Mouse (Mus musculus): ENCODE measurements at regions not wholly inside any gene's neighbourhood (a gene's known extent, or its start where the extent isn't known, plus 50 kb on each side); places are given as distances from the start of the nearest gene placed in this dataset.

GRCm38 (mm10) chr6:81438951-81439722 lies 484.3 kb upstream of the Gcfc2 start:
- no peak overlapping the region for H3K27ac ChIP-seq (ENCODE audit: insufficient read depth, low read length)
- H3K9ac ChIP-seq (ENCODE audit: low read depth, poor library complexity, severe bottlenecking): no peak overlapping the region
- TF ChIP-seq CTCF (IDR thresholded peaks at IDR 0.05; ENCODE audit: low read depth, low read length) (no peak), POLR2A (IDR thresholded peaks at IDR 0.05; ENCODE audit: insufficient read depth, low read length) (no peak), EP300 (IDR thresholded peaks at IDR 0.05; ENCODE audit: insufficient read depth, low read depth, low read length) (no peak)
- no peaks in the 10 kb centered on the region for H3K27me3 ChIP-seq (ENCODE audit: control insufficient read depth, insufficient read depth, low read length, poor library complexity, severe bottlenecking)
- H3K9me3 ChIP-seq (replicated peaks; ENCODE audit: control insufficient read depth, insufficient read depth, low read length, poor library complexity, severe bottlenecking): no peaks in the 10 kb centered on the region
- no peaks in the 10 kb centered on the region for H3K4me1 ChIP-seq (ENCODE audit: control insufficient read depth, insufficient read depth, low read length)
- no peak overlapping the region for H3K4me3 ChIP-seq (ENCODE audit: low read depth, low read length)
- no peaks in the 10 kb centered on the region for H3K36me3 ChIP-seq (ENCODE audit: control insufficient read depth, insufficient read depth, low read length, poor library complexity, severe bottlenecking)

- H3K36me3 ChIP-seq (ENCODE audit: control insufficient read depth, insufficient read depth, low read length, poor library complexity, severe bottlenecking): no peaks in the 10 kb centered on the region
- no peaks in the 10 kb centered on the region for H3K27me3 ChIP-seq (ENCODE audit: control insufficient read depth, insufficient read depth, low read length, poor library complexity, severe bottlenecking)
- no peak overlapping the region for H3K27ac ChIP-seq (ENCODE audit: insufficient read depth, low read length)
- no peak overlapping the region for H3K4me3 ChIP-seq (ENCODE audit: low read depth, low read length)
- no peak overlapping the region for H3K9ac ChIP-seq (ENCODE audit: low read depth, poor library complexity, severe bottlenecking)
- TF ChIP-seq EP300 (IDR thresholded peaks at IDR 0.05; ENCODE audit: insufficient read depth, low read depth, low read length) (no peak), POLR2A (IDR thresholded peaks at IDR 0.05; ENCODE audit: insufficient read depth, low read length) (no peak), CTCF (IDR thresholded peaks at IDR 0.05; ENCODE audit: low read depth, low read length) (no peak)
- H3K9me3 ChIP-seq (replicated peaks; ENCODE audit: control insufficient read depth, insufficient read depth, low read length, poor library complexity, severe bottlenecking): 0 out of 2 replicates have a peak, but pooled peaks cover 5% of the 10 kb centered on the region
- no peaks in the 10 kb centered on the region for H3K4me1 ChIP-seq (ENCODE audit: control insufficient read depth, insufficient read depth, low read length)
Measured at GRCm38 (mm10) chr6:81441396-81441795, 482.1 kb upstream of the Gcfc2 start.

- H3K4me1 ChIP-seq (ENCODE audit: control insufficient read depth, insufficient read depth, low read length): no peaks in the 10 kb centered on the region
- no peak overlapping the region for H3K9ac ChIP-seq (ENCODE audit: low read depth, poor library complexity, severe bottlenecking)
- H3K27ac ChIP-seq (ENCODE audit: insufficient read depth, low read length): no peak overlapping the region; the same call in none of the 2 replicates
- TF ChIP-seq EP300 (IDR thresholded peaks at IDR 0.05; ENCODE audit: insufficient read depth, low read depth, low read length): no peak
- TF ChIP-seq CTCF (IDR thresholded peaks at IDR 0.05; ENCODE audit: low read depth, low read length): no peak
- TF ChIP-seq POLR2A (IDR thresholded peaks at IDR 0.05; ENCODE audit: insufficient read depth, low read length): no peak
- H3K36me3 ChIP-seq (ENCODE audit: control insufficient read depth, insufficient read depth, low read length, poor library complexity, severe bottlenecking): no peaks in the 10 kb centered on the region
- no peak overlapping the region for H3K4me3 ChIP-seq (ENCODE audit: low read depth, low read length)
- H3K9me3 ChIP-seq (replicated peaks; ENCODE audit: control insufficient read depth, insufficient read depth, low read length, poor library complexity, severe bottlenecking): 0 out of 2 replicates have a peak, but pooled peaks cover 5% of the 10 kb centered on the region
- no peaks in the 10 kb centered on the region for H3K27me3 ChIP-seq (ENCODE audit: control insufficient read depth, insufficient read depth, low read length, poor library complexity, severe bottlenecking)
Measured at GRCm38 (mm10) chr6:81446019-81446800, 477.3 kb upstream of the Gcfc2 start.

GRCm38 (mm10) chr6:81447701-81448100 lies 475.8 kb upstream of the Gcfc2 start:
- H3K27me3 ChIP-seq (ENCODE audit: control insufficient read depth, insufficient read depth, low read length, poor library complexity, severe bottlenecking): no peaks in the 10 kb centered on the region
- TF ChIP-seq CTCF (IDR thresholded peaks at IDR 0.05; ENCODE audit: low read depth, low read length): no peak
- TF ChIP-seq POLR2A (IDR thresholded peaks at IDR 0.05; ENCODE audit: insufficient read depth, low read length): no peak
- no peak for TF ChIP-seq EP300 (IDR thresholded peaks at IDR 0.05; ENCODE audit: insufficient read depth, low read depth, low read length)

GRCm38 (mm10) chr6:81448366-81448765 lies 475.1 kb upstream of the Gcfc2 start:
- TF ChIP-seq POLR2A (IDR thresholded peaks at IDR 0.05; ENCODE audit: insufficient read depth, low read length) (no peak), CTCF (IDR thresholded peaks at IDR 0.05; ENCODE audit: low read depth, low read length) (no peak), EP300 (IDR thresholded peaks at IDR 0.05; ENCODE audit: insufficient read depth, low read depth, low read length) (no peak)
- Histone ChIP-seq H3K9me3 (replicated peaks; ENCODE audit: control insufficient read depth, insufficient read depth, low read length, poor library complexity, severe bottlenecking) (0 out of 2 replicates have a peak, but pooled peaks cover 5% of the 10 kb centered on the region), H3K4me1 (ENCODE audit: control insufficient read depth, insufficient read depth, low read length) (no peaks in the 10 kb centered on the region), H3K36me3 (ENCODE audit: control insufficient read depth, insufficient read depth, low read length, poor library complexity, severe bottlenecking) (no peaks in the 10 kb centered on the region), H3K27me3 (ENCODE audit: control insufficient read depth, insufficient read depth, low read length, poor library complexity, severe bottlenecking) (no peaks in the 10 kb centered on the region), H3K27ac (ENCODE audit: insufficient read depth, low read length) (no peak overlapping the region), H3K9ac (ENCODE audit: low read depth, poor library complexity, severe bottlenecking) (no peak overlapping the region), H3K4me3 (ENCODE audit: low read depth, low read length) (no peak overlapping the region)

More at GRCm38 (mm10) chr6:81447701-81448100, 475.8 kb upstream of the Gcfc2 start:
- 0 out of 2 replicates have a peak, but pooled peaks cover 5% of the 10 kb centered on the region for H3K9me3 ChIP-seq (replicated peaks; ENCODE audit: control insufficient read depth, insufficient read depth, low read length, poor library complexity, severe bottlenecking)
- H3K4me3 ChIP-seq (ENCODE audit: low read depth, low read length): no peak overlapping the region
- no peaks in the 10 kb centered on the region for H3K4me1 ChIP-seq (ENCODE audit: control insufficient read depth, insufficient read depth, low read length)
- H3K36me3 ChIP-seq (ENCODE audit: control insufficient read depth, insufficient read depth, low read length, poor library complexity, severe bottlenecking): no peaks in the 10 kb centered on the region
- H3K27ac ChIP-seq (ENCODE audit: insufficient read depth, low read length): no peak overlapping the region
- H3K9ac ChIP-seq (ENCODE audit: low read depth, poor library complexity, severe bottlenecking): no peak overlapping the region

All from ES-Bruce4 (cell line).